Mouse (Mus musculus) C2C12 (cell line): ENCODE measurements around the gene Klc3.

Experiments
- CTCF ChIP-seq: IDR thresholded peaks from one replicate; pipeline ENCODE4 v1.5.1; 2011; ENCODE audit not compliant: control insufficient read depth, insufficient read depth, insufficient read length
- MAX ChIP-seq: IDR thresholded peaks from one replicate; pipeline ENCODE4 v1.6.1; 2011; ENCODE audit warnings: mild to moderate bottlenecking, control low read depth
- MYOD1 ChIP-seq: IDR thresholded peaks from one replicate; pipeline ENCODE4 v1.6.1; 2011; ENCODE audit warnings: low read depth; ENCODE audit not compliant: control insufficient read depth, insufficient read length
- USF1 ChIP-seq: IDR thresholded peaks from one replicate; pipeline ENCODE4 v1.6.1; 2011; ENCODE audit warnings: low read depth, mild to moderate bottlenecking, control low read depth, moderate library complexity

- TF ChIP-seq CTCF (no peak), USF1 (no peak), MYOD1 (no peak), MAX (no peak)
Measured at GRCm38 (mm10) chr7:19410766-19411344, 7.0 kb upstream of the Klc3 start.
